Mouse (Mus musculus) T-helper 17 cell (primary cell): ENCODE results near the gene Krcc1.
"Not testable (repeated sequence)": the region's sequence is repeated elsewhere in the genome, so short reads cannot be mapped to it uniquely, and the experiment has no call there.

Experiments
- in situ Hi-C, 2 experiments: fragments of 300-600 bp; cut with MboI, MseI; formaldehyde crosslinking; loops; 1 replicate in 1 of 2; 2 replicates in 1 of 2; pipeline ENCODE4 v1.15.1; 2025; ENCODE audit warnings: high pct_unique_total_duplicates in 2 of 2

Krcc1 gene

GRCm38 (mm10) chr6:71330486-71330885 lies 59.0 kb downstream of the Krcc1 start:
- in situ Hi-C loops, result no loop called here

GRCm38 (mm10) chr6:71331491-71331890 lies 60.0 kb downstream of the Krcc1 start:
- in situ Hi-C loops, result not testable (repeated sequence)

GRCm38 (mm10) chr6:71332236-71332965 lies 60.9 kb downstream of the Krcc1 start:
- in situ Hi-C loops, result no loop called here

- in situ Hi-C loops, result no loop called here
Observed at GRCm38 (mm10) chr6:71333031-71333430, 61.6 kb downstream of the Krcc1 start.

GRCm38 (mm10) chr6:71333578-71334273 lies 62.2 kb downstream of the Krcc1 start:
- in situ Hi-C loops, result no loop called here
